Mouse (Mus musculus) c-Kit-negative CD71-positive TER-119-positive erythroid progenitor cells, embryonic 14.5 days (primary cell): ENCODE measurements around the gene Nudt21.
A peak's percentile ranks its signal among the peaks of the same experiment; 100 is the strongest.

Experiments used
- DNase-seq: peaks from one replicate; pipeline ENCODE4 v3.0.0-alpha.2; 2013; ENCODE audit warnings: low read depth, low spot score

Gene Nudt21

DNA sequence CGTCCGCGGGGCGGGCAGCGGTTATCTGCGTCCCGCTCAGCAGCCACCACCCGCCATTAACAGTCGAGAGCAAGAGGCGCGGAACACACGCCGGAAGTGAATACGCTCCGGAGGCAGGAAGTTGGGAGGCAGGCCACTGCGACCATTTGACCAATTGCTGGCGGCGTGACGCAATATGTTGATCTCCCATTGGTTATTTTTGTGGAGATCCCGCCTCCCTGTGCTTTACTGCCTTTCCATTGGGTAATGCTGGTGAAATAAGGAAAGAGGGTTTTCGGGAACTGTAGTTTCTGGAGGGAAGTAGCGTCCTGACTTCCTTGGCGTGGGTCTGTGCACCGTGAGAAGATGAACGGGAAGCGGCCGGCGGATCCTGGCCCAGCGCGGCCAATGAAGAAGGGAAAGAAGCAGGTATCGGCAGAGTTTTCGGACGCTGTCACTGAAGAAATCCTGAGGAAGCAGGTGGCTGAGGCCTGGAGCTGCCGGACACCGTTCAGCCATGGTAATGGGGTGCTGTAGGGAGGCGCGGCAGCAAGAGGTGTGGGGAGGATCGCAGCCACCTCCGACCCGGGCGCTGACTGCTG lies at the start of gene Nudt21, which contains the start of gene Ogfod1:
Nudt21 (minus strand) TSS at position 88 of the 581 bp plus-strand sequence.
Ogfod1 (plus strand) TSS at position 255 of the 581 bp plus-strand sequence.
- DNase-seq, result peak; percentile 99

DNA sequence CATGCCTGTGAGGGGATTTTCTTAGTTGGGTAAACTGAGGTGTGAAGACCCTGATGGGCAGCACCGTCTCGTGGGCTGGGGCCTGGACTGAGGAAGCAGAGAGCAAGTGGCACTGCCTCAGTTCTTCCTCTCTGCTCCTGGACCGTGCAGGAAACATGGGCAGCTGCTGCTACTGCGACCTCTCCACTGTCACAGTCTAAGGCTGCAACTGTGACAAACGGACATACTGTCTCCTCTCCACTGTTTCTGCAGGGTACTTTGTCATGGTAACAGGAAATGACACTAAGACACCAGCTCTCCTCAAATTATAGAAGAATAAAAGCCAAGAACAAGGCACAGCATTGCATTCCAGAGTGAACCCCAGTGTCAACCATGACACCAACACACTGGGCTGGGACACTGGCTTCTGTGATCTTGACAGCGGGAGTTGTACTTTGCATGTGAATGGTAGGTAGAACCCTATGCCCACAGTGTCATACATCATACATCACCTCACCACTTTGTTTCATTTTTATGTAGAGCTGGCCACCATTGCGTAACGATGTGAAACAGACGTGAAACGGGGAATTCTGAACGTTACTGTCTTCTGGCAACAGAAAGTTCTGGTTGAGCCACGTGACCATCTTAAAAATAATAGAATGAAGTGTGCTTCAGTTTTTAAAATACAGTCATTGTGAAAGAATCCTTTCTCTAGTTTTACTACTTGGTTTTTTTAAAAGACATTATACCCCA lies 39.8 kb upstream of the Nudt21 start:
- DNase-seq, result no peak

DNA sequence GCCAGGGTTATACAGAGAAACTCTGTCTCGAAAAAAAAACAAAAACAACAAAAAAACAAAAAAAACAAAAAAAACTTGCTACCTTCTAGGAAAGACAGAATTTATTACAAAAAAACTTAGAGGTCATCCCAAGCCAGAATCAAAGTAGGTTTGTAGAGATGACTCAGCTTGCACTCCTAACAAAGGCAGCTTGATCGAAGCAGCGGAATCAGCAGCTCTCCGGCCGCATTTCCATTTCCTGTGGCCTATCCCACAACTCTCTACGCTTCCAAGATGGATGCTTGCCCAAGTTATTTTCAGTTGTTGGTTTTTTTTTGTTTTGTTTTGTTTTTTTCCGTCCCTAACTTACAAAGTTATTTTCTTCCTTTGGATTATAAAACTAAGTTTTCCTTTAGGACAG lies 32.0 kb upstream of the Nudt21 start:
- no peak for DNase-seq

DNA sequence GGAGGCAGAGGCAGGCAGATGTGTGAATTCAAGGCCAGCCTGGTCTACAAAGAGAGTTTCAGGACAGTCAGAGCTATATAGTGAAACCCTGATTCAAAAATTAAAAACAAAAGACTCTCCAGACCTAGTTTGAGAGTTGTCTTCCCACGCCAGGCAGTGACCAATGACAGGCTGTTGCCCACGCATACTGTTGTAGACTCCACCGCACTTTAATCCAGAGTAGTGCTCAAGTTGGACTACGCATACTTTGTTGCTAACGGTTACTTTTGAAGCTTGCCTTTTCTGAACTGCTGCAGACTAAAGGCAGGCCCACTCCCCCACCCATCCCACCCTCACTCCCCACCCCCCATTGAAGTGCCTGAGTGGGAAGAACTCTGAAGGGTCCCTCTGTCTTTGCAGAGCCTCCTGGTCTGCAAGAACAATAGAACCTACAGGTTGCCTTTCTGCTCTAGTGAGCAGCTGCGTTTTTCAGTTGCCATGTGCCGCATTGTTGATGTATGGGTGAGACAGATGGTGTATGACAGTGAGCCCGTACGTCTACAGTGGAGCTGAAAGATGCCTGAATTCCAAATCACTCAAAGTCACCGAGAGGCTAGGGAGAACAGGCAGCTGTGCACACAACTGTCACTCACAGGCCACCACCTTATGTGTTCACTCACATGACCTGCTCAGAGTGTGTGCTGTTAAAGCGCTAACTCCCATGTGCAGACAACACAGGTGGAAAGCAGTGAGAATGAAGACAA lies 29.5 kb upstream of the Nudt21 start:
- DNase-seq, result no peak

DNA sequence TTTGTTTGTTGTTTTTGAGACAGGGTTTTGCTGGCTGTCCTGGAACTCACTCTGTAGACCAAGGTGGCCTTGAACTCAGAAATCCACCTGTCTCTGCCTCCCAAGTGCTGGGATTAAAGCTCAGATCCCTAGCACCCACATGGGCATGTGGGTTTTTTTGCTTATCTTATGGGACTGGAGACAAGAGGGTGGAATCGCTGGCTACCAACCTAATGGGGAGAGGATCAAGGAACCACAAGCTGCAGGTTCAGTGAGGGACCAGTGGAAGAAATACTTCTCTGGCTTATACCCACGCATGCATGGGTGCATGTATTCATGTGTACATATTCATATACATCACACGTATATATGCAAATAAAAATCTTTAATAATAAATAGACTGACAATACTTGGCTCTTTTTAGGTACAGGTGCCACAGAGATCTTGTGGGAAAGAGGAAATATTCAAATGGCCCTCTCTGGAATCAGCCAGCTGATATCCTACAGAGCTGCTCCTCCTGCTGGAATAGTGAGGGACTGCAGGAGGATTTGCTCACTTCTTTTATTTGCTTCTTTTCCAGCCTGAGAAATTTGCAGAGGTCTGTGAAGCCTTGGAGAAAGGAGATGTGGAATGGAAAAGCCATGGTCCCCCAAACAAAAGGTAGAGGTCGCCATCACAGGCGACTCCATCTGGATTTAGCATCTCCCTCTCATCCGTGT lies 20.5 kb upstream of the Nudt21 start:
- peak; percentile 34 for DNase-seq

- no peak for DNase-seq
Observed at GRCm38 (mm10) chr8:94052696-94053095, 15.9 kb upstream of the Nudt21 start.

DNA sequence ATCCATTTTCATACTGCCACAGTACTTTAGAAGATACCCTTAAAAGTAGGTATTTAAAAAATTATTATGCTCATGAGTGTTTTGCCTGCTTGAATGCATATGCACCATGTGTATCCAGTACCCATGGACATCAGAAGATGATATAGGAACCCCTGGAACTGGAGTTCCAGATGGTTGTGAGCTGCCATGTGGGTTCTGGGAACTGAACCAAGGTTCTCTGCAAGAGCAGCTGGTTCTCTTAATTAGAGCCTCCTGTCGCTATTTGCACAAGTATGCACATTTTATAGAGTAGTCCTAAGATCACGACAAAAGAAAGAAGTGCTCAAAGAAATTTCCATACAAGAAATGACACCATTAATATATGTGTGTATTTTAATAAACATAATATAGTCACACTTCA lies 11.0 kb upstream of the Nudt21 start:
- DNase-seq, result no peak

DNA sequence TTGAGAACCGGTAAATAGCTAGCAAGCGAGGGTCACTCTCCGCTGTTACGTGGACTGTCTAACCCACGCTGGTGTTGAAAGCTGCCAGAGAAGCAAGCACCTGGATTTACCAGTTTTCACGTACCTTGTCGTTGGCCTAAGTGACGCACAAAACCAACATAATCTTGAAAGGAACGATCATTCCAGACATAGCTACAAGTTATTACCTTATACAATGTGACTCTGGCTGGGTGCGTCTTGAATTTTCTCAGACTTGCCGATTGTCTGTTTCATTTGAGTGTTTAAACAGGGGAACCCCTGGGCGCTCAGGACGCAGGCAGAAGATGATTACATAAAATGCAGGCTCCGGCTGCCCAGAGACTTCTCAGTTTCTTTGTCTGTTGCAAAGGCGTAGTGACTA lies 975 bp upstream of the Nudt21 start:
- DNase-seq, result no peak

DNA sequence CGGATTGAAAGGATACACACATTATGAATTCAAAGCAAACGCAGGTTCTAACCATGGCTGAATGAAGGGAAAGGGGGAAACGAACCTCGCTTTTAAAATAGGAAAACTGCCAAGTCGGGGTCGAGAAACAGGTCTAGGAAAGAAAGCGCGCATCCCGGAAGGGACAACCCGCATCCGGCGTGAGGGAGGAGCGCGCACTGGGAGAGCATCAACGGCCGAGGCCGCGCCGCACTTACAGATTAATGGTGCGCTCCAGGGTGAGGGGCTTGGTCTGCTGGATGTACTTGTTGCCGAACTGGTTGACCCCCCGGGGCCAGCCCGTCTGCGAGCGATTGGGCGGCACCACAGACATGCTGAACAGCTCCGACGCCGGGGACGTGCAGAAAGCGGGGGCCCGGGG lies 290 bp downstream of the Nudt21 start:
- peak; percentile 60 for DNase-seq

- DNase-seq, result no peak
Observed at GRCm38 (mm10) chr8:94035200-94035599, 1.6 kb downstream of the Nudt21 start.

GRCm38 (mm10) chr8:94033601-94034000 lies 3.2 kb downstream of the Nudt21 start:
- DNase-seq, result no peak

DNA sequence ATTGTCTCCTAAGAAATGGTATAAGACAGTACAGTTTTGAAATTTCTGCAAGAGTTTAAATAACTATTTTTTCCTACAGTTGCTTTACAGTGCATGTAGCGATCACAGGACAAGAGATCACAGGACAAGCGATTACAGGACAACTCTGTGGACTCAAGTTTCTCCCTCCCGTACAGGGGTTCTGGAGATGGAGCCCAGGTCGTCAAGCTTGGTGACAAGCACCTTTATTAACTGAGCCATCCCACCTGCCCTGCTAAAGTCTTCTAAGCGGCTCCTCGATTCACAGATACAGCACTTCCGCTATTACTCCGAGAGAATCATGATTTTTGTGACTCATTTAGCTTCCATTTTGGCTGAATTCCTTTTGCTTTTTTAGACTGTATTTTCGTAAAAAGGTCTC lies 7.1 kb downstream of the Nudt21 start:
- DNase-seq, result no peak

DNA sequence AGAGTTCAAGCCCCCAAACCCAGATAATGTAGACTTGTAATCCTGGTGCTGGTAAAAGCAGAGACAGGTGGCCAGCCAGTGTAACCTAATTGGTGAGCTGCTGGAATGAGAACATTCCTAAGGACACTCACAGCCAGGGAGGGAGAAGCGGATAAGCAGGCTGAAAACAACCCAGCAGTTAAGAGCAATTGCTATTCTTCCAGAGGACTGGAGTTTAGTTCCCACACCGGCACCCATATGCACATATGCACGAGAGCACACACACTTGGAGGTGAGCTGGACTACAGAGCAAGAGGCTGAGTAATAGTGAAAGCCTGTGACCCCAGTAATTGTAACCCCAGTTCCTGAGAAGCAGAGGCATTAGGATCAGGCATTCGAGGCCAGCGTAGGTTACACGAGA lies 12.9 kb downstream of the Nudt21 start:
- DNase-seq, result no peak

DNA sequence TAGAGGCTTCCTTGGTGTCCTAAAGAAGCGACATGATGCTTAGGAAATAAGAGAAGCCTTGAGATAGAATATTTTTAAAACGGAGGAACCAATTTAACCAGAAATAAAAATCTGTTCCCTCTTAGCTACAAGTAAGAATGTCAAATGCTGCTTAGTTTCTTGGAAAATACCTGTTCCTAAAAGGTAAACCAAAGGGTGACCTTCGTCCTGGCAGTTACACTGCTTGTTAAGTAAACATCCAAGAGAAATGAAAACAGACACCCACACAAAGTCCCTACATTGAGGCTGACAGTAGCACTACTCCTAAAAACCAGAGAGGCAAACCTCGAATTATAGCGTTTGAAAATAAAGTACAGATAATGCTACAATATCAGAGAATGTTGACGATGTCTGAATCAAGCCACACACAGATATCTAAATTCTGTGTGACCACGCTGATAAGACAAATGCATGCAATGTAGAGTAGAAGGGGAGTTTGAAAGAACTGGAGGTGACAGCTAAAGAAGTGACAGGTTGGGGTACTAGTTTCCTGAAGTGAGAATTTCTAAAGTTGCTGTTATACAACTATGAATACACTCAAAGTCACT lies 23.7 kb downstream of the Nudt21 start:
- no peak for DNase-seq

- DNase-seq, result peak; percentile 71
Observed at GRCm38 (mm10) chr8:94012013-94012951, 24.5 kb downstream of the Nudt21 start, which contains the start of gene Amfr. Gene Amfr (minus strand): TSS chr8:94012842.

DNA sequence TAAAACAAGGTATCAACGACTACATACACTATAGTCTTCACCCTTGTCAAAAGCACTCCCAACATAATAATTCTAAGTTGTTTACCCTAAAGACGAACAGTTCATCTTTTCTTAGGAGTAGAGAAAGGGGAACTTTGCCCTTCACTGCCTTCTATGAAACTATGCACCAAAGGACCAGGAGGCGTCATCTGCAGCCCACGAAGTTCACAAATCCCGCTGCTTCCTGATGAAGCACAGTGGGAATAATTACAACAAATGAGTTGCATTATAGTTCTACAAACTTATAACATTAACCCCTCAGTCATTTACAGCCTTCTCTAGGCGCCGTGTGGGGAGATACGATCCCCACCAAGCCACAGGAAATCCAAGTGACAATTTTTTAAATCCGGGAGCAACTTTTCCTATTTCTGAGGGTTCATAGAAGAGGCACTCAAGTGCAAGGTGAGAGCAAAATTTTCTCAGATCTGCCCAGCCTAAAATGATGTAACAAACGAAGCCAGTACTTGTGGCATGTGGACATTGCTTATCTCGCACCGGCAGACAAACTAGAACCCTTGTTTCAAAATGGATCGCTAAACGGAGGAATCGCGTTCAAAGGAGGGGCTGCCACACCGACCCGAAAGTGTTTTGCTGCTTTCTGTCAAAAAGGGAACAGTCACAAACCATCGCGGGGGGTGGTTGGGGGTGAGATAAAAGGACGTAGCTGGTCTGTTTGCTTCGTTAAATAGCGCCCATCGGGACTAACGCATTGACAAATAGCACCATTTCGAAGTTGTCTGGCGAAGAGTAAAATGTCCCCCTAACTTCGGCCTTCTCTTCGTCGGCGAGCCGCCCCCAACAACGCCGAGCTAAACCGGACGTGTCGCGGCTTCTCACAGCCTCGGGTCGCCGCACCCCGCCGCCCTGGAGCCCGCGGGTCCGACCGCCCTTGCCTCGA lies 25.5 kb downstream of the Nudt21 start:
- DNase-seq, result peak; percentile 55

- DNase-seq, result no peak
Observed at GRCm38 (mm10) chr8:94010101-94010705, 26.6 kb downstream of the Nudt21 start.

DNA sequence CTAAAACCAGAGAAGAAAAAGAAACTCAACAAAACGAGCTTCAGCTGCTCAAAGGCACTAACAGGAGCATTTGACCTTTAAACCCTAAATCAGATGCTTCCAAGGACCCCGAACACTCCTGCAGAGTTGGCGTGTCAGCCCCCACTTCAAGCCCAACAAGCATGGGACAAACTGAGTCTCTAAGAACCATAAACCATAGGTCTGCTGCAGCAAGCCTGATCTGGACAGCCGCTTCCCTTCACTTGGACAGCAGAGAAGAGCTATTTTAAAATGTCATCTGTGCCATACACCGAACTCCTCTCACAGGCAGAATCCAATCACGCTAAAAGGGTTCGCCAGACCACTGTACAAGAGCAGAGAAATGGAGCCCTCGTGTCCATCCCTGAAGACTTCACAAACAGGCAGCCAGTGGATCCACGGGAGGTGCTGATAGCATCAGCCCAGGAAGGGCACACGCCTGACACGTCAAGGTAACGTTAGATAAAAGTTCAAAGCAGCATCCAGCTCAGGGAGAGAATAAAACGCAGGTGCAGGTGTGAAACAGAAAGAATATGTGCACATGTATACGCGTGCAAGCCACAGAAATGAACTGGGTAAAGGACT lies 27.5 kb downstream of the Nudt21 start:
- DNase-seq, result no peak

- DNase-seq, result no peak
Observed at GRCm38 (mm10) chr8:94004139-94004538, 32.7 kb downstream of the Nudt21 start.
